Mouse (Mus musculus) intestine, embryonic 14.5 days (tissue): ENCODE measurements around the gene Fam24a. TPM values are rescaled to one million over a fixed set of nuclear protein-coding genes. Genes with fewer than 3 reads are reported as not detected.

Source experiments
- ATAC-seq: fragments of 200-750 bp; cut with Nextera tagmentation; replicated peaks from 2 replicates; pipeline ENCODE4 v1.8.0; 2017; ENCODE audit warnings: low read depth, moderate number of reproducible peaks, moderate TSS enrichment, moderate library complexity; ENCODE audit not compliant: low FRiP score, low TSS enrichment
- DNase-seq: peaks from one replicate; pipeline ENCODE4 v3.0.0-alpha.2; 2018; ENCODE audit warnings: low spot score
- H3K27ac ChIP-seq: fragments of 300-500 bp; sonication (generic); 2 replicates; pipeline ENCODE4 v1.5.1; 2014; ENCODE audit warnings: low read depth, mild to moderate bottlenecking, control low read depth
- H3K27me3 ChIP-seq: fragments of 300-500 bp; sonication (generic); replicated peaks from 2 replicates; pipeline ENCODE4 v1.6.1; 2014; ENCODE audit warnings: low read length, control low read depth; ENCODE audit not compliant: control insufficient read depth, insufficient read depth
- H3K36me3 ChIP-seq: fragments of 300-500 bp; sonication (generic); 2 replicates; pipeline ENCODE4 v1.6.1; 2014; ENCODE audit warnings: low read length, control low read depth; ENCODE audit not compliant: control insufficient read depth, insufficient read depth
- H3K4me1 ChIP-seq: fragments of 300-500 bp; sonication (generic); replicated peaks from 2 replicates; pipeline ENCODE4 v1.6.1; 2014; ENCODE audit warnings: low read length, control low read depth, mixed read lengths; ENCODE audit not compliant: control insufficient read depth, insufficient read depth
- H3K4me2 ChIP-seq: fragments of 300-500 bp; sonication (generic); 2 replicates; pipeline ENCODE4 v1.6.1; 2014; ENCODE audit warnings: low read length
- H3K4me3 ChIP-seq: fragments of 300-500 bp; sonication (generic); 2 replicates; pipeline ENCODE4 v1.5.1; 2014; ENCODE audit warnings: low read depth, low read length, control low read depth, mixed read lengths
- H3K9ac ChIP-seq: fragments of 300-500 bp; sonication (generic); 2 replicates; pipeline ENCODE4 v1.6.1; 2014; ENCODE audit warnings: mild to moderate bottlenecking, low read length
- H3K9me3 ChIP-seq: fragments of 300-500 bp; sonication (generic); 2 replicates; pipeline ENCODE4 v1.6.1; 2016; ENCODE audit warnings: low read length, control low read depth; ENCODE audit not compliant: control insufficient read depth
- WGBS: fragments of 180-500 bp; shearing (Covaris S2); extraction: QIAGEN DNeasy Blood & Tissue Kit; methylation state at CpG from one replicate; pipeline ENCODE4 v1.1.7; 2014; 5-methylcytosine and 5-hydroxymethylcytosine counted together
- polyA plus RNA-seq: library from polyadenylated mRNA; unstranded; fragments of >200 nt; fragmentation: Nextera tagmentation; extraction: Ambion mirVana; gene quantifications from 2 replicates; pipeline ENCODE4 v1.2.1, GENCODE M21; 2014

Fam24a gene
- polyA plus RNA-seq, 1 experiment from 2014 or later: not detected

GRCm38 (mm10) chr7:131370648-131371469 lies 37.2 kb downstream of the Fam24a start, which contains the start of gene Pstk:
Pstk (plus strand) TSS chr7:131371141.
- H3K4me2 ChIP-seq: peak within 1 kb of the TSS; percentile 65
- no peaks in the 10 kb centered on the region for H3K27me3 ChIP-seq
- peak within 1 kb of the TSS; percentile 96 for H3K27ac ChIP-seq
- DNase-seq: peak; percentile 92
- peak; percentile 97 for ATAC-seq
- H3K9ac ChIP-seq: peak within 1 kb of the TSS; percentile 80
- peaks cover 12% of the 10 kb centered on the region; the same call in 1 of the 2 replicates for H3K36me3 ChIP-seq
- peaks cover 5% of the 10 kb centered on the region for H3K4me1 ChIP-seq
- 5% methylated on average over 41 of the region's 47 CpGs for WGBS
- peak within 1 kb of the TSS; percentile 73 for H3K4me3 ChIP-seq
- no peaks in the 10 kb centered on the region for H3K9me3 ChIP-seq

- Histone ChIP-seq H3K36me3 (peaks cover 12% of the 10 kb centered on the region; the same call in 1 of the 2 replicates), H3K9me3 (no peaks in the 10 kb centered on the region), H3K4me1 (peaks cover 5% of the 10 kb centered on the region), H3K27me3 (no peaks in the 10 kb centered on the region), H3K4me3 (peak overlapping the region; percentile 73), H3K4me2 (peak overlapping the region; percentile 65), H3K9ac (peak overlapping the region; percentile 80), H3K27ac (peak overlapping the region; percentile 96)
- DNase-seq (no peak), ATAC-seq (peak; percentile 45; the same call in 1 of the 2 replicates)
- 7% methylated on average over 9 of the region's 9 CpGs for WGBS
Observed at GRCm38 (mm10) chr7:131371470-131371860, 37.8 kb downstream of the Fam24a start.

DNA sequence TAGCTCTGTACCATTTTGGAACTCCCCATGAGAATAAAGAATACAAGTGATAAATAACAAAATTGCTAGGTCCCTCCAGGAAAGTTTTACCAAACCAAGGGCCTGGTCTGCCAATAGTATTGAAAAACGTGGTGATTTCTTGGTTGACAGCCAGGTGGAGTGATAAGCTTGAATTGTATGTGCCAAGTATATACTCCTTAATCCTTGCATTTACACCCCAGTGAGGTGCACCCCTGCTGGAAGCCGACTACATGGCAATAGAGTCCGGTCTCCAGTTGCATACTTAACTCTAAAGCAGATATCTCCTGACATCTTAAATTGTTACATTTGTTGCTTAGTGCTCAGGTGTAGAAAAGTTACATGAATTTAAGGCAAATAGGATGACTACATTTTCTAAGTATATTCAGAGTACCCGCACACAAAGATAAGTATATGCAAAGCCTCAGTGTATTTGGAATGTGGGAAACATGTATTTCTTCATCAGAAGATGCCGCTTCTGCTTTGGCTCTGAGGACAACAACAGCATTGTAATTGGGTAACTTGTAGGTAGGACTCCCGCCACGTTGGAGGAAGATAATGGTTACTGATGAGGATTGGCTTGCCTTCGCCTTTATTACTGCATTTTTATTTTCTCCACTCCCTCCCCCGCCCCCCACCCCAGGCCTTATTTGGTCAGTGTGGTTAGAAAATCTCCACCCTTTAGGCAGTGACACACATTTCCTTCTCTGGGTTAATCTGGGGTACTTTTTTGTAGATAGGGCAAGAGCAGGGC lies 38.4 kb downstream of the Fam24a start:
- Histone ChIP-seq H3K36me3 (peaks cover 12% of the 10 kb centered on the region; the same call in 1 of the 2 replicates), H3K4me3 (peak overlapping the region; percentile 73), H3K9me3 (no peaks in the 10 kb centered on the region), H3K9ac (peak overlapping the region; percentile 80), H3K27ac (peak overlapping the region; percentile 96), H3K4me1 (peaks cover 5% of the 10 kb centered on the region), H3K4me2 (peak overlapping the region; percentile 65), H3K27me3 (no peaks in the 10 kb centered on the region)
- ATAC-seq: no peak
- WGBS: 73% methylated on average over 9 of the region's 9 CpGs
- DNase-seq: no peak

Other genes with a start within 250 kb of the Fam24a start
- gene 4933402N03Rik, start 187.6 kb upstream of the Fam24a start, polyA plus RNA-seq: not detected in 2 replicates
- gene 5430419D17Rik, start 159.5 kb upstream of the Fam24a start, polyA plus RNA-seq: not detected in 2 replicates
- gene Cuzd1, start 11.6 kb upstream of the Fam24a start, polyA plus RNA-seq: not detected in 2 replicates
- 0.42 TPM in 1 of 2 replicates, not detected in the other for gene Fam24b, start 4.3 kb upstream of the Fam24a start, polyA plus RNA-seq
- gene 2310057M21Rik, start 28.9 kb downstream of the Fam24a start, polyA plus RNA-seq: 23.8 and 25.0 TPM in 2 replicates
- 73.9 and 75.9 TPM in 2 replicates for gene Pstk, start 37.3 kb downstream of the Fam24a start, polyA plus RNA-seq
- gene Ikzf5, start 76.7 kb downstream of the Fam24a start, polyA plus RNA-seq: 15.7 and 19.4 TPM in 2 replicates
- 67.8 and 91.1 TPM in 2 replicates for gene Acadsb, start 76.7 kb downstream of the Fam24a start, polyA plus RNA-seq
- 0.73 and 1.4 TPM in 2 replicates for gene Hmx3, start 209.0 kb downstream of the Fam24a start, polyA plus RNA-seq
- gene Hmx2, start 214.9 kb downstream of the Fam24a start, polyA plus RNA-seq: 1.6 and 1.8 TPM in 2 replicates
- 235 TPM in 2 replicates for gene Bub3, start 226.4 kb downstream of the Fam24a start, polyA plus RNA-seq